Mouse (Mus musculus) forebrain, embryonic 12.5 days (tissue): ENCODE measurements around the gene Hectd4. TPM values are rescaled to one million over a fixed set of nuclear protein-coding genes. Genes with fewer than 3 reads are reported as not detected.
"Not testable (repeated sequence)": the region's sequence is repeated elsewhere in the genome, so short reads cannot be mapped to it uniquely, and the experiment has no call there.

ENCODE experiments used
- ATAC-seq: fragments of 200-750 bp; cut with Nextera tagmentation; 2 replicates; pipeline ENCODE4 v1.8.0; 2017; ENCODE audit warnings: moderate TSS enrichment; ENCODE audit not compliant: low FRiP score
- H3K27ac ChIP-seq: fragments of 300-500 bp; sonication (generic); 2 replicates; pipeline ENCODE4 v1.5.1; 2016; ENCODE audit warnings: mild to moderate bottlenecking
- H3K27me3 ChIP-seq: fragments of 300-500 bp; sonication (generic); 2 replicates; pipeline ENCODE4 v1.6.1; 2016; ENCODE audit warnings: mild to moderate bottlenecking
- H3K36me3 ChIP-seq: fragments of 300-500 bp; sonication (generic); replicated peaks from 2 replicates; pipeline ENCODE4 v1.6.1; 2016; ENCODE audit warnings: mild to moderate bottlenecking
- H3K4me1 ChIP-seq: fragments of 300-500 bp; sonication (generic); 2 replicates; pipeline ENCODE4 v1.6.1; 2016
- H3K4me2 ChIP-seq: fragments of 300-500 bp; sonication (generic); 2 replicates; pipeline ENCODE4 v1.6.1; 2016; ENCODE audit warnings: mild to moderate bottlenecking, moderate library complexity
- H3K4me3 ChIP-seq: fragments of 300-500 bp; sonication (generic); replicated peaks from 2 replicates; pipeline ENCODE4 v1.5.1; 2016; ENCODE audit warnings: mild to moderate bottlenecking
- H3K9ac ChIP-seq: fragments of 300-500 bp; sonication (generic); 2 replicates; pipeline ENCODE4 v1.6.1; 2016; ENCODE audit warnings: mild to moderate bottlenecking
- H3K9me3 ChIP-seq: fragments of 300-500 bp; sonication (generic); 2 replicates; pipeline ENCODE4 v1.6.1; 2016
- WGBS: fragments of 180-500 bp; shearing (Covaris S2); methylation state at CpG from one replicate; pipeline ENCODE4 v1.1.7; 2016; 5-methylcytosine and 5-hydroxymethylcytosine counted together
- polyA plus RNA-seq: library from polyadenylated mRNA; unstranded; fragments of >200 nt; fragmentation: Nextera tagmentation; extraction: Ambion mirVana; gene quantifications from 2 replicates; pipeline ENCODE4 v1.2.1, GENCODE M21; 2016

Hectd4 gene
- polyA plus RNA-seq, 1 experiment from 2014 or later = 13.2 TPM

DNA sequence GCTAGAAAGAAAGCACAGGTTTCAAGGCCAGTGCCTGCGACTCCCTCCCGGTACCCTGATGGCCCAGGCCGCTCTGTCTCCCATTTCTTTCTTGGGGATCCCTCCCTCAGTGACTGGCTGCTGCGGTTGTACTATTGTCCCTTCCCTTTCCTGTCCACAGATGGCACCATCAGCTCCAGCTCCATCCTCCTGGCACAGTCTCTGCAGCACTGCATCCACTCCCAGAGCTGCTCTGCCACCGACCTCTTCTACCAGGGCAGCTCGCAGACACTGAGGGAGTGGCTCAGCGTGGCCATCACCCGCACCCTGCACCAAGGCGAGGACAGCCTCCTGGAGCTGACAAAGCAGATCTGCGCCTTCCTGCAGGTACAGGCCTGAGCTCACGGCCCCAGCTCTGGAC, 122.5 kb downstream of the Hectd4 start:
- Histone ChIP-seq H3K4me3 (no peak overlapping the region), H3K9me3 (no peaks in the 10 kb centered on the region), H3K9ac (no peak overlapping the region), H3K27me3 (no peaks in the 10 kb centered on the region), H3K4me2 (no peak overlapping the region), H3K36me3 (peaks cover 92% of the 10 kb centered on the region), H3K27ac (no peak overlapping the region), H3K4me1 (no peaks in the 10 kb centered on the region)
- no peak for ATAC-seq
- WGBS = 90% methylated on average over 11 of the region's 11 CpGs

DNA sequence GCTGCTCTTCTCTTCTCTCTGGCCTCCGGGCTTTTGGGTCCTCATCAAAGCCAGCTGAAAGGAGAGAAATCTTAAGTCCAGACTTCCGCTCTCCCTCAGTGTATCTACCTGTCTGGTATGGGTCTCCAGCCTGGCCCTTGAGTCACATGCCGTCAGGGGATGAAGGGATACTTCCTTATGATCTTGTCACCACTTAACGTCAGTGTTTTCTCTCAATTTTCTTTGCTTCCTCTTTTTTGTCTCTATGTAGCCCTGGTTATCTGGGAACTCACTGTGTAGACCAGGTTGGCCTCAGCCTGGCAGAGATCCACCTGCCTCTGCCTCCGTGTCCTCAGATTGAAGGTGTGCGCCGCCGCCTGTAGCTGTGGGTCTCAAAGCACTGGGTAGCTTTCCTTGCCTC, 124.0 kb downstream of the Hectd4 start:
- no peak overlapping the region for H3K4me2 ChIP-seq
- H3K4me1 ChIP-seq = no peaks in the 10 kb centered on the region
- H3K9me3 ChIP-seq = no peaks in the 10 kb centered on the region
- no peak overlapping the region for H3K27ac ChIP-seq
- WGBS = 94% methylated on average over 8 of the region's 8 CpGs
- H3K36me3 ChIP-seq = peaks cover 91% of the 10 kb centered on the region
- ATAC-seq = no peak
- no peak overlapping the region for H3K4me3 ChIP-seq
- H3K9ac ChIP-seq = no peak overlapping the region
- H3K27me3 ChIP-seq = no peaks in the 10 kb centered on the region

DNA sequence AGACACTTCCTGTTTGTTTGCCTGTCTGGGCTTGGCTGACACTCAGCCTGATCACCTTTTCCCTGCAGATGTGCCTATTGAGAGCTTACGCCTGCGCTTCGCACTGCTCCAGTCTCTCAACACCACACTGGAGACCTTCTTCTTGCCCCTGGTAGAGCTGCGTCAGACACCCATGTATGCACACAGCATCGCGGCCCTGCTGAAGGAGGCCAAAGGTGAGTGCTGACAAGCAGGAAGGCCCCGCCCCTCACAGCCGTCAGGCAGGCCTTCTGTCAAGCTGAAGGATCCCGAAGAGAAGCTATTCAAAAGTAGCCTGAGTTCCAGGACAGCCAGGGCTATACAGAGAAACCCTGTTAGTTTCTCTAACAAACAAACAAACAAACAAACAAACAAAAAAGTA, 139.2 kb downstream of the Hectd4 start:
- no peaks in the 10 kb centered on the region for H3K4me1 ChIP-seq
- H3K27me3 ChIP-seq = no peaks in the 10 kb centered on the region
- peaks cover 97% of the 10 kb centered on the region for H3K36me3 ChIP-seq
- H3K4me3 ChIP-seq = no peak overlapping the region
- WGBS = 84% methylated on average over 9 of the region's 9 CpGs
- no peak overlapping the region for H3K4me2 ChIP-seq
- ATAC-seq = no peak
- H3K9ac ChIP-seq = no peak overlapping the region
- H3K9me3 ChIP-seq = no peaks in the 10 kb centered on the region
- no peak overlapping the region for H3K27ac ChIP-seq

DNA sequence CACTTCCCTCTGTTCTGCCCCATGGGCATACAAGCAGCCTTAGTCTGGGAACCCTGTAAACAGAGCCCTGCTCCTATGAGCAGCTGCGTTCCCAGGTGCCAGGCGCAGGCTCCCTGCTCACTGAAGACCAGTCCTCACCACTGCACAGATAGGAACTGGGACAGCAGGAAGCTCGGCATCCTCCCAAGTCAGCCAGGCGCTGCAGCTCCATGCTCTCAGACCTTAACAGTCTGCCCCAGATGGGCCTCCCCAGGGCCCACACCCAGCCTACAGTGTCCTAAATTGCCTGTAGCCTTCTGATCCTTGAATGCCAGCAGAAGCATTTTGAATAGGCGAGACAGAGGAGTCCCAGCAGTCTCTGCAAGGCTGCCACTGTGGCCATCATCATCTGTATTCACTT, 141.7 kb downstream of the Hectd4 start:
- peaks cover 98% of the 10 kb centered on the region for H3K36me3 ChIP-seq
- no peak for ATAC-seq
- 94% methylated on average over 5 of the region's 5 CpGs for WGBS

DNA sequence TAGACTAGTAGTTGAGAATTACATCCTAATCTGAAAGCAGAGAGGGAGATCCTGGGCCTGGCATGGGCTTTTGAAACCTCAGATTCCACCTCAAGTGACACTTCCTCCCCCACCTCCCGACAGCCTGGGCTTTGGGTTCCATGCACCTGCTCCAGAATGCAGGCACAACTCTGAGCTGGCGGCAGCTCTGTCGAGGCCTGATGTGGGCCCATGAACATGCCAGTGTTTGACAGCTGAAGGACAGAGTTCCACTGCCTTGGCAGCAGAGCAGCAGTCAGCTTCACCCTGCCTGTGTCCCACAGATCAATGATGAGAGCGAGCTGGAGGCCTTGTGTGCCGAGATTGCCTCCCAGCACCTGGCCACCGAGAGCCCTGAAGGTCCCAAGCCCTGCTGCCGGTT, 143.4 kb downstream of the Hectd4 start:
- Histone ChIP-seq H3K27ac (no peak overlapping the region), H3K4me3 (no peak overlapping the region), H3K9me3 (no peaks in the 10 kb centered on the region), H3K27me3 (no peaks in the 10 kb centered on the region), H3K4me2 (no peak overlapping the region), H3K36me3 (peaks cover 98% of the 10 kb centered on the region), H3K9ac (no peak overlapping the region), H3K4me1 (no peaks in the 10 kb centered on the region)
- 90% methylated on average over 7 of the region's 7 CpGs for WGBS
- no peak for ATAC-seq

More for the DNA sequence above, 141.7 kb downstream of the Hectd4 start:
- no peaks in the 10 kb centered on the region for H3K4me1 ChIP-seq
- H3K9me3 ChIP-seq = no peaks in the 10 kb centered on the region
- H3K27ac ChIP-seq = no peak overlapping the region
- H3K9ac ChIP-seq = no peak overlapping the region
- no peaks in the 10 kb centered on the region for H3K27me3 ChIP-seq
- no peak overlapping the region for H3K4me2 ChIP-seq
- H3K4me3 ChIP-seq = no peak overlapping the region

DNA sequence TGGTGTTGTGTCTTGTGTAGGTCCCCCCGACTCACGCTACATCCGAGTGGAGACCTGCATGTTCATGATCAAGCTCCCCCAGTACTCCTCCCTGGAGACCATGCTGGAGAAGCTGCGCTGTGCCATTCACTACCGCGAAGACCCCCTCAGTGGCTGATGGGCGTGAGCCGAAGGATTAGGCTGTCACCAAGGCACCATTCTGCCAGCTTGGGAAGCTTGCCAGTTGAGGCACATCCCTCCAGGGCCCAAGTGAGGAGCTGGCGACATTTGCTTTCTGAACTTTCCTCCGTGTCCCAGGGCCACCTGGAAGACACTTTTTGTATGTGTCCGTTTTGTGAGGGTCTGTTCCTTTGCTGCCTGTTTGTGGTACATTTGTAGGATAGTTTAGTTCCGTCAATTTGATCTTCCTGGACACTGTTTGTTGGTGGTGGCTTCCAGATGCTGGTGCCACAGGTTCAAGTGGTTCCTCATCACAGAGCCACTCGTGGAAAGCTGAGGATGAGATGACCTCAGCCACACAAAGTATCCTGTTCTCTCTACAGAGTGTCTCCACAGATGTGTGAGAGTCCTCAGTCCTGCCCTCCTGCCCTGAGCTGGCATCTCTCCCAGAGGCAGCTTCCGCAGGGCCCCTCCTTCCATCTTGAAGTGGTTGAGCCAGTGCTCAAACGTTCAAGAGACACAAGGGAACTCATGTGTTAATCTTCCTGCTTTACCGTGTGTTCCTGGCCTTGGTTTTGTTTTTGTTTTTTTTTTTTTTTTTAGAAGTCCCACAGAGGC, 146.6 kb downstream of the Hectd4 start:
- no peak overlapping the region for H3K4me3 ChIP-seq
- H3K27ac ChIP-seq = no peak overlapping the region
- ATAC-seq = no peak
- H3K9me3 ChIP-seq = no peaks in the 10 kb centered on the region
- H3K4me1 ChIP-seq = no peaks in the 10 kb centered on the region
- no peak overlapping the region for H3K9ac ChIP-seq
- H3K27me3 ChIP-seq = no peaks in the 10 kb centered on the region
- whole genome bisulfite sequencing = 92% methylated on average over 16 of the region's 16 CpGs
- H3K36me3 ChIP-seq = peaks cover 85% of the 10 kb centered on the region
- no peak overlapping the region for H3K4me2 ChIP-seq

DNA sequence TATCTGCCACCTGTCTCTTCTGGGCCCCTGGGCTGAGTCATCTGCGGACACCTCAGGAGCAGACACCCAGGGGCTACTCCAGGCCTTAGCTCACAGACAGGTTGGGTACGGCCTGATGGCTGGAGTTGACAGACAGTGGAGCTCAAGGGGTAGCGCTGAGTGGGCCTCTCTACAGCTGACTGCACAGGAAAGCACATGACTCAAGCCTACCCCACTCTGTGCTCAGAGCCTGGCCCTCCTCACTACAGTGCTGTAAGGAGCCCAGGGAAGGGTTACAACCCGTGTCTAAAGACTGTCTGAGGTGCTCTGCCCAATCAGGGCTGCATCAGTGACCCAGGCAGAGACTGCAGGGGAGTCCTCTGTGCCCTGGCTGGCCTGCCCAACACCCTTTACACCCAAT, 147.2 kb downstream of the Hectd4 start:
- Histone ChIP-seq H3K4me1 (no peaks in the 10 kb centered on the region), H3K4me2 (no peak overlapping the region), H3K4me3 (no peak overlapping the region), H3K36me3 (peaks cover 85% of the 10 kb centered on the region), H3K9ac (no peak overlapping the region), H3K27ac (no peak overlapping the region), H3K27me3 (no peaks in the 10 kb centered on the region), H3K9me3 (no peaks in the 10 kb centered on the region)
- WGBS = 95% methylated on average over 4 of the region's 4 CpGs
- ATAC-seq = no peak

DNA sequence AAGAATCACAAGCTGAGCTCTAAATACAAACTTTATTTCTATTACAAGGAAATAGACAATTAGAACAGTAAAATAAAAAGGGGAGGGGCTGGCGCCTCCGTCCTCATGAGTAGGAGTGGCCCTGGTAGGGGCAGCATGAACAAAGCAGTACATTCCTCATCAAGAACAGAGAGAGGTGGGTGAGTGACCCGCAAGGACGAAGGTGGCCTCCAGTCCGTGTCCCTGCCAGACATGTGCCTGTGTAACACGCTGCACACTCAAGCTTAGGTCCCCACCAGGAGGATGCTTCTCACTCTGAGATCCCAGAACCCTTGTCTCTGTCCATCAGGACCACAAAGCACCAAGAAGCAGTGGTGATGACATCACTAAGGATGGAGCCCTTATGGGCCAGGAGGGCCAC, 151.7 kb downstream of the Hectd4 start:
- no peaks in the 10 kb centered on the region for H3K27me3 ChIP-seq
- ATAC-seq = no peak
- no peaks in the 10 kb centered on the region for H3K9me3 ChIP-seq
- H3K27ac ChIP-seq = no peak overlapping the region
- no peak overlapping the region for H3K9ac ChIP-seq
- H3K4me2 ChIP-seq = no peak overlapping the region
- H3K36me3 ChIP-seq = peaks cover 82% of the 10 kb centered on the region
- 89% methylated on average over 6 of the region's 6 CpGs for WGBS
- H3K4me1 ChIP-seq = no peaks in the 10 kb centered on the region
- H3K4me3 ChIP-seq = no peak overlapping the region

DNA sequence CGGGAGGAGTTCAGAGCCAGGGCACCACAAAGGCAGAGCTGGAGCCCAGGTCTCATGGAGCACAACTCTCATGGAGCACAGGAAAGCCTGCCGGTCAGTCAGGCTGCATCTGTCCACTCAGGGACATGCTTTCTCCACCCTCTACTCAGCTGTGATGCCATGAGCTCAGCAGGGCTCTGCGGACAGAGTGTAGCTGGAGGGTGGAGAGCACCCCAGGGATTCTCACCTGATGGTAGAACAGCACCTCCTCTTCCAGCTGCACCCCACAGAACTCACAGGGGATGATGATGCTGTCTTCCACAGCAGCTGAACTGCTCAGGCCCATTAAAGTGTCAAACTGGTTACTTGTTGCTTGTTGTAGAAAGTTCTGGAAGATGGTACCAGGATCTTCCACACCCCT, 154.8 kb downstream of the Hectd4 start:
- no peaks in the 10 kb centered on the region for H3K27me3 ChIP-seq
- no peak overlapping the region for H3K4me2 ChIP-seq
- peaks cover 83% of the 10 kb centered on the region for H3K36me3 ChIP-seq
- no peak overlapping the region for H3K9ac ChIP-seq
- no peak overlapping the region for H3K4me3 ChIP-seq
- no peak overlapping the region for H3K27ac ChIP-seq
- H3K9me3 ChIP-seq = no peaks in the 10 kb centered on the region
- no peak for ATAC-seq
- H3K4me1 ChIP-seq = no peaks in the 10 kb centered on the region
- 100% methylated on average over 3 of the region's 3 CpGs for WGBS

DNA sequence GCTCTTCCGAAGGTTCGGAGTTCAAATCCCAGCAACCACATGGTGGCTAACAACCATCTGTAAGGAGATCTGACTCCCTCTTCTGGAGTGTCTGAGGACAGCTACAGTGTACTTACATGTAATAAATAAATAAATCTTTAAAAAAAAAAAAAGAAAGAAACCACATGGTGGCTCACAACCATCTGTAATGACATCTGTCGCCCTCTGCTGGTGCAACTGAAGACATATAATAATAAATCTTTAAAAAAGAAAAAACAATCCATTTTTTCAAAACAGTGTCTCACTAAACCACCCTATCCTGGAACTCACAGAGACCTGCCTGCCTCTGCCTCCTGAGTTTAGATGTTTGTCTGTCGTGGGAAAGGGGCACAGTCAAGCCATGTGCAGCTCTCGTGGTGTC, 157.0 kb downstream of the Hectd4 start:
- H3K27ac ChIP-seq, H3K4me1 ChIP-seq, H3K27me3 ChIP-seq, H3K9me3 ChIP-seq, H3K4me2 ChIP-seq, H3K9ac ChIP-seq, ATAC-seq, H3K4me3 ChIP-seq: not testable (repeated sequence)
- H3K36me3 ChIP-seq = peaks cover 92% of the 10 kb centered on the region
- WGBS = 77% methylated on average over 5 of the region's 5 CpGs

DNA sequence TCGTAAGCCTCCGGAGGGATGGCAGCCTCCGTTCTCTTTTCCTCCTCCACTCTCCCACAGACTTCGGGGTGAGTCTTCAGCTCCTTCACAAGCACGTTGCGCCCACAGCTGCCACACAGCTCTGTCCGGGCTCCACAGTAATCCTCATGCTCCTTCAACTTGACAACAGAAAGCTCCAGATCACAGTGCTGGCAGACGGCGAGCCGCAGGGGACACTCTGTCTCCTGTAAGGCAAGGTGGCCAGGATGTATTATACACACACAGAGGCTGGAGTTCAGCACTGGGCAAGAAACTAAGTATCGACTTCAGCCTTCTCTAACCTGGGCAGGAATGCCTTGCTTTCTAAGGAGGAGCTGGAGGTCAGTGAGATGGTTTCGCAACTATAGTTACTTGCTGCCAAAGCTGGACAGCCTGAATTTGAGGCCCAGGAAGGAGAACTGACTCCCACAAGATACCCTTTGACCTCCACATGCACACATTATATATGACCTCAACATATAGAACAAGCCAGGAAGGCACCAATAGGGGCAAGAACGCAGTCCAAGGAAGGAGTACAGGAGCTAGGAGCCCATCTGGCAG, 158.7 kb downstream of the Hectd4 start:
- Histone ChIP-seq H3K9ac (no peak overlapping the region), H3K27ac (no peak overlapping the region), H3K4me1 (peaks cover 3% of the 10 kb centered on the region), H3K4me3 (no peak overlapping the region), H3K4me2 (no peak overlapping the region), H3K27me3 (no peaks in the 10 kb centered on the region), H3K36me3 (peaks cover 80% of the 10 kb centered on the region), H3K9me3 (peaks cover 6% of the 10 kb centered on the region; the same call in 1 of the 2 replicates)
- ATAC-seq = no peak
- 93% methylated on average over 13 of the region's 13 CpGs for WGBS

DNA sequence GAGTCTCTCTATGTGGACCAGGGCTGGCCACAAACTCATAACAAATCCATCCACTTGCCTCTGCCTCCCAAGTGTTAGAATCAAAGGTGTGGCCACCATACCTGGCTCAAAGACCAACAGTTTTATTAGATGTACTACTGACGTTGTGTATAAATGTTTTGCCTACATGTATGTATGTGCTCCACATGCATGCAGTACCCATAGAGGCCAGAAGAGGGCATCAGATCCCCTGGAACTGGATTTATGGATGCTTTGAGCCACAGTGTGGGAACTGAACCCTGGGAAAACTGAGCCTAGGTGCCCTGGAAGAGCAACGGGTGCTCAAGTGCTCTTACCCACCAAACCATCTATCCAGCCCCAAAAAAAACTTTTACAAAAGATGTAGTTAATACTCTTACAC, 160.7 kb downstream of the Hectd4 start:
- 94% methylated on average over 2 of the region's 2 CpGs for WGBS
- peaks cover 63% of the 10 kb centered on the region for H3K36me3 ChIP-seq

More for the DNA sequence above, 160.7 kb downstream of the Hectd4 start:
- no peaks in the 10 kb centered on the region for H3K27me3 ChIP-seq
- H3K27ac ChIP-seq = no peak overlapping the region
- H3K9ac ChIP-seq = no peak overlapping the region
- H3K9me3 ChIP-seq = peaks cover 6% of the 10 kb centered on the region; the same call in 1 of the 2 replicates
- no peak for ATAC-seq
- H3K4me3 ChIP-seq = no peak overlapping the region
- no peak overlapping the region for H3K4me2 ChIP-seq
- peaks cover 11% of the 10 kb centered on the region for H3K4me1 ChIP-seq
